Mouse (Mus musculus): ENCODE data around the gene Dnajb13.
"Not testable (repeated sequence)": the region's sequence is repeated elsewhere in the genome, so short reads cannot be mapped to it uniquely, and the experiment has no call there.

Dnajb13 gene

DNA sequence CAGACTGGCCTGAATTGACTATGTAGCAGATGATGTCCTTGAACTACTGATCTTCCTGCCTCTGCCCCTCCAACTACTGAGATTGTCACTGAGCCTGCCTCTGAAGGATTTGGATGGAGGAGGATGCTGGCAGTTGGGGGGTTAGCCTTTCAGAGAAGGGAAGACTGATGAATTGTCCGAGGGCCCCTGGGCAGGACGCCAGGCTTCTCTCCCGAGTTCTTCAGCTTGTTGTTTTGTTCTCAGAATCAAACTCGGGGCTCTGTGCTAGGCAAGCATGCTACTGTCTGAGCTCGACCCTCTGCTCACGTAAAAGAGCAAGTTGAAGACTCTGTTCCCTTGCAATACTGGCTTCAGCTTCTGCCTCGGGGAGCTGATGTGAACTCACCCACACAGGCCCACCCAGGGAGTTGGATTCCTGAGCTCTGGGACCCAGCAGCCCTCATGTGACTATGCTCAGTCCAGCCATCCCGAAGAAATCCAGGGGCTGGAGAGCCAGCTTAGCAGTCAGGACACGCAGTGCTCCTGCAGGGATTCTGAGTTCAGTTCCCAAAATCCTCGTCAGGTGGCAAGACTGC lies 26.2 kb downstream of the Dnajb13 start:
- DNase-seq (ENCODE audit: low spot score in 2 of 2) = no peak

DNA sequence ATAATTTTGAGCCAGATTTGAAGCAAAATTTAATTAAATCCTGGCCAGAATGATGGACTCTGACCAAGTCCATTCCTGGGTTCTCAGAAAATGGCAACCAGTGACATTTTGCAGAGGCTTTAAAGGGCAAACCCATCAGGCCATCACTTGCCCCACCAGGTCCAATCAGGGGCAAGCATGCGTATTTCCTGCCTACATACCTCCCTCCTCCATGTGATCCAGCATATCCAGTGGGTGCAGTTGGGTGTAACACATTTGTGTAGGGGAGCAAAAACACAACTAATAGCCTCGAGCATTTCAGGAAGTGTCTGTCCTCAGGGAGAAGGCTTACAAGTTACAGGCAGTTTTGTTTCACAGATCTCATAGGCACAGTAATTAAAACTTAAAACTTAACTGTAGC lies 27.5 kb downstream of the Dnajb13 start:
- no peak for DNase-seq (ENCODE audit: low spot score in 2 of 2)

DNA sequence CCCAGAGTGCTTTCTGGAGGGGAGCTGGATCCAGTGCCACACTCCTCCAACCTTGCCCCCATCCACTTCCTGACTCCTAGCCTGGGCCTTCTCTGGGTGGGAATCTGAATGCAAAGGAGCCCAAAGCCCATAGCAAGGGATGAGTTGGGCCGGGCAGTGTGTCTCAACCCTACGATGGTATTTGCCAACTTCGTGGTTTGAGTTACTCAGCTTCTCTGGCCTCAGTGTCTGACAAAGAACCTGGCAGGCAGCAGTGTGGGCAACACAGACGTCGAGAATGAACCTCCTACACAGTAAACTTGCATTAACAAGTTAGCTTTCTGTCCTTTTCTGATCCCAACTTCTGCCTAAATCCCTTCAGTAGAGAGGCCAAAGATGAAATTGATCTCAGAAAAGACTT lies 30.3 kb downstream of the Dnajb13 start:
- DNase-seq (ENCODE audit: low spot score in 2 of 2) = no peak

DNA sequence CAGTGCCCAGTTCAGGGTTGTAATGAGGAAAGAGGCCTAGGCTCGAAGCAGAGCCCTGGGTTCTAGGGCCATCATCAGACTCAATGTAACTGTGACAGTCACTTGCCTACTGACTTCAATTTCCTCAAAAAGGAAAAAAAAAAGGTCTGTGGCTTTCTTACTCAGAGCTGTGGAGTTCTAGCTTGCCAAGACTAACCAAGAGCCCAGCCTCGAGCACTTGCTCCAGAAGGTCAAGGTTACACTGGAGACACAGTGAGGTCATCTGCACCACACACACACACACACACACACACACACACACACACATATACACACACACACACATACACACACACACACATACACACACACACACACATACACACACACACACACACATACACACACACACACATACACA lies 32.7 kb downstream of the Dnajb13 start:
- not testable (repeated sequence) for DNase-seq (ENCODE audit: low spot score in 2 of 2)

- DNase-seq (ENCODE audit: low spot score in 2 of 2) = no peak
These were observed 34.6 kb downstream of the Dnajb13 start for GRCm38 (mm10) chr7:100480175-100480574.

GRCm38 (mm10) chr7:100479823-100480164 lies 35.0 kb downstream of the Dnajb13 start:
- DNase-seq (ENCODE audit: low spot score in 2 of 2) = no peak

- DNase-seq (ENCODE audit: low spot score in 2 of 2) = no peak
These were observed 35.5 kb downstream of the Dnajb13 start for GRCm38 (mm10) chr7:100479100-100479822.

DNA sequence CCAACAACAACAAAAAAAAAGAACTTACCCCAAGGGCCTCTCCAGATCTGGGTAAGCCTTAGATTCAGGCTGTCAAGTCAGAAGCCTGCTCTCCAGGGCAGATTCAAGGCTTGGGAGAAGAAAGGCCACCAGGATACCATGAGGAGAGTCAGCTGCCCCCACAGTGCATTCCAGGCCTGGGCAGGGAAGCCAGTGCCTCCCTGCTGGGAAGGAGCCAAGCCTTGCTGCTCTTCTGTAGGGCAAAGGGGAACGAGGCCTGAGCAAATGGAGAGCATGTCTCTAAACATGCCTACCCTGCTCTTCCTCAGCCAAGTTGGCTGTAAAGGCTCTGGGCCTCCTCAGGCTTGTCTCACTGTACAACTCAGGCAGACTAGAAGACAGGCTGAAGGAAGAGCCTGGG lies 40.1 kb downstream of the Dnajb13 start:
- no peak for DNase-seq (ENCODE audit: low spot score in 2 of 2)

GRCm38 (mm10) chr7:100473846-100474454 lies 40.8 kb downstream of the Dnajb13 start:
- no peak for DNase-seq (ENCODE audit: low spot score in 2 of 2)

DNA sequence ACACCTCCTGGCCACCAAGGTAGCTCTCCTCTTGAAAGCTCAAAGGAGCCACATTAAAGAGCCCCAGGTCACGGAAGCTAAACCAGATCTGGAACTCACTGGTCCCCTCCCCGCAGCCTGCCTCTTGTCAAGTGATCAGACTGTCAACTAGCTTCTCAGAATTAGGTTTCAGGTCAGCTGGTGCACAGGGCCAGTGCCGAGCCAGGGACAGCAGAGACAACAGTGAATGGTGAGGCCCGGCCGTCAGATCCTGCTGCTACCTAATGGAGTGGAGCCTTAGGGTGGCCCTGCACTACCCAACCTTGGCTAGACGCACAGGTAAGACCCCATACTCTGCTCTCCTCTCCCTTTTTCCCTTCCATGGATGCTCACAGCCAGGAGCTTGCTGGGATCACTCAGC lies 42.0 kb downstream of the Dnajb13 start, which contains the start of gene Ucp3:
Ucp3 (plus strand) TSS at position 214 of the 400 bp plus-strand sequence.
- no peak for DNase-seq (ENCODE audit: low spot score in 2 of 2)

DNA sequence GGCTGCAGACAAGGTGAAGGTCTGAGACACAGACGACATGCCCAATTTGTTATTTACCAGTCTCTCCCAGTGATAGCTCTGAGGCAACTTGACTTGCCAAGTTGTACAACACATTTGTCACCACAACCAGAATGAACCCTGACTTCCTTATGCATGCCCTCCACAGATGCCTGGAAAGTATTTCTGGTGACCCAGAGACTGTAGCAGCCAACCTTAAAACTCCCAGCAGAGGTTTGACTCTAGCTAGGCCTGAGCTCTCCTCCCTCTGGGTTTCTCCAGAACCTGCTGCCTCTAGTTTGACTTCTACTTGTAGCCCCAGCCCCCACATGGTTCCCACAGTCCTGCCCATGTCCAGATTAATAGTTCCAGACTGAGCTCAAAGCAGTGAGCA lies 43.4 kb downstream of the Dnajb13 start:
- DNase-seq (ENCODE audit: low spot score in 2 of 2) = no peak

GRCm38 (mm10) chr7:100470796-100471406 lies 43.9 kb downstream of the Dnajb13 start:
- DNase-seq (ENCODE audit: low spot score in 2 of 2) = no peak

GRCm38 (mm10) chr7:100469502-100469901 lies 45.3 kb downstream of the Dnajb13 start:
- DNase-seq (ENCODE audit: low spot score in 2 of 2) = no peak

GRCm38 (mm10) chr7:100468761-100469160 lies 46.0 kb downstream of the Dnajb13 start:
- no peak for DNase-seq (ENCODE audit: low spot score in 2 of 2)

DNA sequence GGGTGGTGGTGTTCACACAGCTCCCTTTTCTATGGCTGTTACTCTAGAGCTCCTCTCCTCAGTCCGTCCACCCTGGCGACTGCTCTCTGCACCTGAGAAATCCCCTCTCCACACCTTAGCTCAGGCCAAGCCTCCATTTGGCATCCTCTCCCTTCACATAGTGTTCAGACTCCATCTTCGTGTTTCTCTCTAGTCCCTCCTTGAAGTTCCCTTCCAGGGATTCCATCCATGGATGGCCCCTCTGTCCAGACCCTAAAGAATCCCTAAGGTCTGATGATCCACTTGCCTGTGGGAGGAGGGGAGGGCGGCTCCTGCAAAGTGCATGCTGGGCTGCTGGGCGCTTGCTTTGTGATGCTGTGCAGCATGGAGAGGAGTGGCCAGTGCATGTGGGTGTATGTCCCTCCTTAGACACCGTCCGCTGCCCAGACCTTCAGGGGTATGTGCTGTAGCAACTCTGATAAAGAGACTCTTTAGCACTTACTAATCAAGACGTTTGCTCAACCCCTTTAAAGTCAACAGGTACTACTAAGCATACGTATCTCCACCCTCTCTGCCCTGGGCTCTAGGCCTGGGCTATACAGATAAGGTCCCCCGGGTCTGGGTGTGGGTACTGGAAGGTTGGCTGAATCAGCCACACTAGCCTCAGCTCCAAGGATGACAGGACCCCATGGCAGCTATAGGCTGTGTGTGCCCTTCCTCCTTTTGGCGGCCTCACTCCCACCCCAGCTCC lies 47.8 kb downstream of the Dnajb13 start:
- DNase-seq (ENCODE audit: low spot score in 2 of 2) = no peak

- DNase-seq (ENCODE audit: low spot score in 2 of 2) = no peak
These were observed 49.0 kb downstream of the Dnajb13 start for GRCm38 (mm10) chr7:100465656-100466309.

DNA sequence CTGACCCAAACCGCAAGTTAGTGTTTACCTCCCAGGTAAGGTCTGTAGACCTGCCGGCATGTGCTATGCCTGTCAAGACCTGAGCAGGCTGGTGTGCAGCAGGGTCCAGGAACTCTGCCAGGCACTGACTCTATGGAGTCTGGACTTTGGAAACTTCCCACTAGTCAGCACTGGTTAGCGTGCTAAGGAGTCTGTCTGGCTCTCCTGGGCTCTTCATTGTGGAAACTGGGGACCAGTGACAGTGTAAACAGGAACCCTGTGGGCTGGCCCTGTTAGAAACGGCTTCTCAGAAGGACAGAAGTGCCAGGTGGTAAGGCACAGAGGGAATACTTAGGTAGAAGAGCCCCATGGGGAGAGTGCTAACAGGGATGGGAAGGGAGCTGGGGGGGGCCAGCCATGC lies 49.5 kb downstream of the Dnajb13 start:
- DNase-seq (ENCODE audit: low spot score in 2 of 2) = no peak

GRCm38 (mm10) chr7:100464248-100464647 lies 50.5 kb downstream of the Dnajb13 start:
- no peak for DNase-seq (ENCODE audit: low spot score in 2 of 2)

DNA sequence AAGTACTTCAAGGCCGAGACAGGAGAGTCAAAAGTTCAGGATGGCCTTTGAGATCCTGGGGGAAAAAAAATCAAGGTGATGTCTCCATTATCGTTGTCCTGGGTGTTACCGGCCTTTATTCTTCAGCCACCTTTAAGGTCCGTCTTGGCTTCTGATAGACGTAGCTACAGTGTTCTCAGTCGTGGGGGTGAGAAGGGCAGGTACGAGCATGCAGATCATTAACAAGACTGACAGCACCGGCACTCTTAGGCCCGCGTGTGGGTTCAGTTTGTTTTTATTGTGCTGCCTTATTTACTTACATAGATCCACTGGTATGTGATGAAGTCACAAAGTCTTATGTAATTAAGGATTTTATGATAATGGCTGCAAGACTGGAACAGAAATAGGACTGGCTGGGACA lies 51.0 kb downstream of the Dnajb13 start:
- DNase-seq (ENCODE audit: low spot score in 2 of 2) = no peak

DNA sequence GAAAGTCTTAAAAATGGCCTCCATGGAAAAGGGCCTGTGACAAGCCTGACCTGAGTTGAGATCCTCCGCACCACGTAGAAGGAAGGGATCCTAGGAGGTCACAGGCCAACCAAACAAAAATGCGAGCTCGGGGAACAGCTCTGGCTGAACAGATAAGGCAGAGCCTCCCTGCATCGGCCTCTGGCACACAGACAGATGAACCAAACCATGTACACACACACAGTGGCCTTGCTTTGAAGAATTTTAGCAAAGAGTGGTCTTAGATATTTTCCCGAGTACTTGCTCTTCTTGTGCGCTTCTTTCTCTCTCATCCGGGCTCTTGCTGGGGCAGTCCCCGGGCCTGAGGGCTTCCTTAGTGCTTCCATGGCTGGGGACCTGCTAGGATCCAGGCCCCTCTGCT lies 51.6 kb downstream of the Dnajb13 start:
- no peak for DNase-seq (ENCODE audit: low spot score in 2 of 2)

GRCm38 (mm10) chr7:100461621-100462151 lies 53.1 kb downstream of the Dnajb13 start:
- DNase-seq (ENCODE audit: low spot score in 2 of 2) = peak; percentile 29 to 34

Data from frontal cortex, postnatal 14 days (tissue).